Mouse (Mus musculus): Measurements from ENCODE around the gene Mcat.

- TF ChIP-seq CTCF (IDR thresholded peaks at IDR 0.05; ENCODE audit: control insufficient read depth, insufficient read depth, insufficient replicate concordance, low read depth, low read length) (no peak), POLR2A (IDR thresholded peaks at IDR 0.05; ENCODE audit: control insufficient read depth, low read depth, low read length) (no peak)
Observed at GRCm38 (mm10) chr15:83570641-83571040, 7.1 kb upstream of the Mcat start.

Measured in testis, adult 2 months (tissue).